Mouse (Mus musculus): Measurements from ENCODE around the gene 4931406C07Rik. TPM values are rescaled to one million over a fixed set of nuclear protein-coding genes. Genes with fewer than 3 reads are reported as not detected.
"Not testable (repeated sequence)": the region's sequence is repeated elsewhere in the genome, so short reads cannot be mapped to it uniquely, and the experiment has no call there.

Gene 4931406C07Rik
- polyA plus RNA-seq (2015; fragmentation: Nextera tagmentation; extraction: Ambion mirVana), result 4.3 and 4.8 TPM in 2 replicates

DNA sequence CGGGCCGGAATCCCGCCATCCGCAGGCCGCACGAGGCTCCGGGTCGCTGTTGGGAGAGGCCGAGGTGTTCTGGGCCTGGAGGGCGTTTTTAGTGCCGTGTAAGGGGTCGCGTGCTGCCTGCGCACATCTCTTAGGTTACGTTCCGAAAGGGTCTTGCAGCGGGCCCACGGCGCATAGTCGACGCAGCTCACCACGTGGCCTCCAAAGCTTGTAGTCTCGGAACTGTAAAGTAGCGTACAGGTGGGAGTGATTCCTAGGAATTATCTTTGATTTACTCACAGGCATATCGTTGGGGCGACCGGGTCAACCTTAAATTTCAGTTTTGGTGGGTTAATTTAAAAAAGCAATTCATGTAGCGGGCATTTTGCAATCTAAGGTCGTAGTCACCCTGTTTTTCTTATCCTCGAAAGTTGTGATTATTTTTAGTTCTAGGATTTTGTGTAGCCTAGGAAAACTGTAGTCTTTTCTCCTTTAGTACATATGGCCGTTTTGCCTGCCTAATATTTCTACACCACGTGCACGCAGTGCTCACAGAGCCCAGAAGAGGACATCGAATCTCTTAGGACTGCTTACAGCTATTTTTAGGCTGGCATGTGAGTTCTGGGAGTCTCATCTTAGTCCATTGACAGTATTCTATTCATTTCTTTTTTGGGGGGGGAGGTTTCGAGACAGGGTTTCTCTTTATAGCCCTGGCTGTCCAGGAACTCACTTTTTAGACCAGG, at the start of gene 4931406C07Rik:
Gene 4931406C07Rik, minus strand, starts transcription at position 51 of the 722 bp plus-strand sequence.
- DNase-seq (ENCODE audit: low spot score), result no peak

- no peak for DNase-seq (ENCODE audit: low spot score)
Observed at GRCm38 (mm10) chr9:15349925-15350324, 43.7 kb upstream of the 4931406C07Rik start.

GRCm38 (mm10) chr9:15337776-15338175, 31.5 kb upstream of the 4931406C07Rik start:
- no peak for DNase-seq (ENCODE audit: low spot score)

DNA sequence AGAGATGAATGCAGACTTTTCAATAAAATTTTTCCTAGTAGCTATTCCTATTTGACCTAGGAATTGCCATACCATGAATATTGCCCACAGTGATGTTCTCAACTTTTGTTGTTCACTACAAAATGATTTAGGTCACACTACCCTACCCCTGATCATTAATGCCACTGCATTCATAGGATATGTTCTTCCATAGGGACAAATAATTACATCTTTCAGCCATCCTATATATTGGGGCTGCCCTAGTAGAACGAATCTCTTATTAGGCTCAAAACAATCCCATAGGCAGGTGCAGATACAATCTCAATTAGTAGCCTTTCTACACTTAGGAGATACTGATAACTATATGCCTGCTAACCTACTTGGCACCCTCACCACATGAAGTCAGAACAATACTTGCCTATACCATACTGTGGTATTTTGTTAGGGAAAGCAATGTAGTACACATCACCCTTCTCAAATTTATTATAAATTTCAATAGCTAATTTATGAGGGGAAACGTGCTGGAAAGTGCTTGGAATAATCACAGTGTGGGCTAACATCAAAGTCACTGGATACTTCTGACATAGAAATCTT, 12.0 kb upstream of the 4931406C07Rik start:
- DNase-seq (ENCODE audit: low spot score), result no peak

DNA sequence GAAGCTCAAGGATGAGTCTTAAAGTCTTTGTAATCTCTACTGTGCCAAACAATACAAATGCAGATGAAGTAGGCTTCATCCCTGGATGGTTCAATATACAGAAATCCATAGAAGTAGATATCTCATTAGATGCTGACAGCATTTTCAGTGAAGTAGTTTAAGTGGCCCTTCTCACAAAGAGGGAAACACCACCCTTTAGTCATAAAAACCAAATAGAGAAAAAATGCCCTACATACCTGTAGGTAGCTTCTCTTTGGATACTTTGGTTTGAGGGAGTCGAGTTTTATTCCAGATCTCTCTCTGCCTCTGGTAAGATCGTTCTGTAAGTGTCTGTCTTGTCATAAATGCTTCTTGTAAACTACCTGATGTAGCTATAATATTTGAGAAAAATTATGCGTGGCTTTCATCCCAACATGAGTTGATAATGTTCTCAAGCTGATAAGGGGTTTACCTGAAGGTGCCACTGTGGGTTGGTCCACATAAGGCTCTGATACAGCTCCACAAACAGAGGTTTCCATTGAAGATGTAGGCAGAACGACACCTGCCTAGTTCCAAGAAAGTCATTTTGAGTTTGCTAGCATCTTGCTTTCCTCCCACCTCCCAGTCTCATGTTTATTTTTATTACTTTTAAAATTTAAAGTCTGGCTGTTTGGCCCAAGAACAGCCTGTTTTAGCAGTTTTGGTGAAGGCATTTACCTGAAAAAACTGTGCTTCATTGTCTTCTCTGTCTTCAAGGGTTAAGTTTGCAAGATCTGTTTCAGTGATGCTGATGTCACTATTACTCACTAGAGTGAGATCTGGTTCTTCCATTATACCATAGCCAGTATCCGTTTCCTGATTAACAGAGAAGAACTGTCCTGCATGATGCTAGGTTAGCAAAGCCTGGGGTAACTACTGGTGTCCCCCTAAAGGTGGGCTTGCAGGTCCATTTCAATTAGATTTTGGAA, 11.2 kb upstream of the 4931406C07Rik start:
- DNase-seq (ENCODE audit: low spot score), result no peak

DNA sequence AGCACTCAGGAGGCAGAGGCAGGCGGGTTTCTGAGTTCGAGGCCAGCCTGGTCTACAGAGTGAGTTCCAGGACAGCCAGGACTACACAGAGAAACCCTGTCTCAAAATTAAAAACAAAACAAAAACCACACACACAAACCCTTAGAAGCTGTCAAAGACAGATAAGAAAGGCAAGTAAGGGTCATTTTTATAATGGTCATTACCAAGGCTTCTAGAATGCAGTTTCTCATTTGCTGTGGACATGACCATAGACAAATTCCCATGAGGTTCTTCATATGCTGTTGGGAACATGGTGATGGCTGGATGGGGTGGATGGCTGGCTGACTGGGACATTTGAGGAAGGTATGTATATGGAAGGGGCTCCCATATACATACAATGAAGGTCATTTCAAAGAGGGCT, 10.0 kb upstream of the 4931406C07Rik start:
- not testable (repeated sequence) for DNase-seq (ENCODE audit: low spot score)

DNA sequence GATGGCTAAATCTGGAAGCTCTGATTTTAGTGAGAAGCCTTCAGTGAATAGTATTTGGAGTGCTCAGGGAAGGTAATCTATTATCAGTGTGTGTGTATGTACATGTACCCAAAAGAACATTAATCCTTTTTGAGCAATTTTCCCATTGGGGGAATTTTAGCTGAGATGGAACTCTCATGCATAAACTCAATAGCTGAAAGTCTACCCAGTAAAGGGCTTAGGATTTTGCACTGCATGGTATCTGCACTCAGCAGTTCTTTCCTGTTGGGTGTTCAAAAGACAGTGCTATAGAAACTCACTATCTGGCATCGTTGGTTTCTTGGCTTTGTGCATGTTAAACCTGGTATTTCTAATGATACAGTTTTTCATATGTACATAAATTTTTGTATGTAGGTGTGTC, 8.4 kb upstream of the 4931406C07Rik start:
- DNase-seq (ENCODE audit: low spot score), result no peak

DNA sequence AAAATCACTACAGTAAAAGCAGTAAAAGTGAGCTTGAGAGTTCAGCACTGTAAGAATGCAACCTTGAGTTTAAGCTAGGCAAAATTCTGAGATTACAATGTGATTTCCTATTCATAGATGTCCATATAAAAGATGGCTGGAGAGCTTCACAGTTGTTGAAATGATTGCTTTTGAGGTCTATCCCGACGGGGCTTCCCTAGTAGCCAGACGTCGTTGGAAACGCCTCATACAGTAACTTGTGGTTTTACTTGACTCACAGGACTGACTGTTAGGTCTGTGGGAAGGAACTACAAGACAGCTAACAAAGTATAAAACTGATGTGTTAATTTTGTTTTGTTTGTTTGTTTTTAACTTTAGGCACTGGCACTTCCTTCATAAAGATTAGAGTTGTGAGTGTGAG, 7.4 kb upstream of the 4931406C07Rik start:
- DNase-seq (ENCODE audit: low spot score), result no peak

GRCm38 (mm10) chr9:15312054-15312735, 5.9 kb upstream of the 4931406C07Rik start:
- no peak for DNase-seq (ENCODE audit: low spot score)

DNA sequence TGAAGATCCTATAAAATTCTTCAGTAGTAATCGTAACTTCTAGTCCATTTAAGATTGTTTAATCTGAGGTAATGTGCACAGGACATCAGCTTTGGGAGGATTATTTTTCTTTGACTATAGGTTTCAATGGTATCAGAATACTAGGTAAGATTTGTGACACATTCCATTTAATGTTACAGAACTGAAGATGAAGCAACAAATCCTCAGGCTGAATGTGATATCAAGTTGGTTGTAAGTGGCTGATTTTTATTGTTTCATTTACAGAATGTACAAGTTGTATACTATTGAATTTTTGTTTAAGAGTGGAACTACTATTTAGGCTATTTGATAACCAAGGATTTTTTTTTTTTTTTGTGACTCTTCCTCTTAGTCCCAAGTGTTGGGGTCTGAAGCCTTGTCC, 3.9 kb upstream of the 4931406C07Rik start:
- DNase-seq (ENCODE audit: low spot score), result no peak

DNA sequence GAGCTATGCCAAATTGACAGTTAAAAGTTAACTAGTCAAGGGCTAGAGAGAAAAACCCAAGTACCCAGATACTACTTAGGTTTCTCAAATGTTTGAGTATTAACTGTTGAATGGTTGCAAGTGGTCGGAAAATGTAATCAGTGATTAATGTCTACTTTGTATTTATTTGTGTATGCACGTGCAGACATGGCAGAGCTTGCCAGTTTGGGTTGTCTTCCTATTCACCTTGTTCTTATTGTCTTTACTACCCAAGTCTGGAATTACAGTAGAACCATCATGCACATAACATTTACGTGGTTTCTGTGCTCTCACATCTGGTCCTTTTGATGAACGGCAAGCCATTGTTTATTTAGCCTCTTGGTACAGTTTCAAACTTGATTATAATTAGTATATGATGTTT, 3.2 kb upstream of the 4931406C07Rik start:
- DNase-seq (ENCODE audit: low spot score), result no peak

- DNase-seq (ENCODE audit: low spot score), result no peak
Observed at GRCm38 (mm10) chr9:15308254-15308653, 2.0 kb upstream of the 4931406C07Rik start.

GRCm38 (mm10) chr9:15307257-15307656, 1.0 kb upstream of the 4931406C07Rik start:
- DNase-seq (ENCODE audit: low spot score), result no peak

- peak; percentile 95 for DNase-seq (ENCODE audit: low spot score)
Observed at GRCm38 (mm10) chr9:15305503-15306397, 498 bp downstream of the 4931406C07Rik start, which contains the start of gene Taf1d. TSS of gene Taf1d (plus strand) at chr9:15306214.

DNA sequence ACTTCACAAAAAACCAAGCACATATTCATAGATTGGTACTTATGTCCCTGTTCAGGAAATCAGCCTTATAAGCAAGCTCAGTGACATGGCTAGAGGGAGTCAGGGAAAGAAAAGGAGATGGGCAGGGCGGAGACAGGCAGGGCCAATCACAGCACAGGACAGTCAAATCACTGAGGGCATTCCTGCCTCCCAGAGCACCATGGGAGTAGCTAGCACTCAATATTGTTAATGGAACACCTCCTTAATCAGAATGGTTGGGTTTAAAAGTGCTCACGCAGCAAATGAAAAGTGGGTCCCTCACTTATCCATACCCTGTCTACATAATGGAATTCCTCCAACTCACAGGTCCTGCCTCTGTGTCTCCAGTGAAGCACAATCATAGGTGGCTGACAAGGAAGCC, 3.4 kb downstream of the 4931406C07Rik start:
- DNase-seq (ENCODE audit: low spot score), result no peak

DNA sequence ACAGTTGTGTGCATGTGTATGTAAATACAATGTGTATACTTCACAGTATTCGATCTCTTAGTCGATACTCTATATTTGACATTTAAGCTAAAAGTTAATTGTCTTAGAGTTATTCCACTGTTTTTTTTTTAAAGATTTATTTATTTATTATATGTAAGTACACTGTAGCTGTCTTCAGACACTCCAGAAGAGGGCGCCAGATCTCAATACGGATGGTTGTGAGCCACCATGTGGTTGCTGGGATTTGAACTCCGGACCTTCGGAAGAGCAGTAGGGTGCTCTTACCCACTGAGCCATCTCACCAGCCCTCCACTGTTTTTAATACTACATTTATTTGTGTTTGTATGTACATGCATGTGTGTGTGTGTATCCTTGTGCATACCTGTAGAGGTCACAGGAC, 4.2 kb downstream of the 4931406C07Rik start:
- not testable (repeated sequence) for DNase-seq (ENCODE audit: low spot score)

DNA sequence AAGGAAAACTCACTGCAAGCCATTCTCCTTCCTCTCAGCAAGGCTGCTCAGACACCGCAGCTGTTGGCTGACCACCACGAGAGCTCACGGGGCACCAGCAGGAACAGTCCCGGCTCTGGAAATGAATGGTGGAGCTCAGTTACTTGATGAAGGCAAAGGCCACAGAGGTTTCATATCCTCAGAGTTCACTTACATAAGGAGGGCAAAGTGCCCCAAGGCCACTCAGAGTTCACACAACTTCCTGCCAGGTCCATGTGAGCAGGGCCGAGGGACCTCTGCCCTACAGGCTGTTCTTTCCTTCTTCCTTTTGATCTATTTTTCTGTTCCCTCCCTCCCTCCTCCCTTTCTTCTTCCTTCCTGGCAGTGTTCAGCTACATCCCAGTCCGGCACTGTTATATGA, 4.8 kb downstream of the 4931406C07Rik start:
- DNase-seq (ENCODE audit: low spot score), result no peak

DNA sequence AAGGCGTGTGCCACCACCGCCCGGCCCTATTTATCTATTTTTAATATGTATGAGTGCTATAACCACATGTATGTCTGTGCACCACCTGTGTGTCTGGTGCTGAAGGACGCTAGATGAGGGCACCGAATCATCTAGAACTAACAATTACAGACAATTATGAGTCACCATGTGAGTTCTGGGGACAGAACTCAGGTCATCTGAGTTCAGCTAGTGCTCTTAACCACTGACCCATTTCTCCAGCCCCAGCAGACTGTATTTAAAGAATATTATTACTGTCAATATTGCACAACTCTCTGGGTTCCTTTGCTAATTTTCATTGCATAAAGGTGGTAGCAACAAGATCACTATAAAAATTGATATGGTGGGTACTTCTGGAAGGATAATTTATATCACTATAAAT, 6.2 kb downstream of the 4931406C07Rik start:
- no peak for DNase-seq (ENCODE audit: low spot score)

- DNase-seq (ENCODE audit: low spot score), result no peak
Observed at GRCm38 (mm10) chr9:15298451-15298850, 7.8 kb downstream of the 4931406C07Rik start.

DNA sequence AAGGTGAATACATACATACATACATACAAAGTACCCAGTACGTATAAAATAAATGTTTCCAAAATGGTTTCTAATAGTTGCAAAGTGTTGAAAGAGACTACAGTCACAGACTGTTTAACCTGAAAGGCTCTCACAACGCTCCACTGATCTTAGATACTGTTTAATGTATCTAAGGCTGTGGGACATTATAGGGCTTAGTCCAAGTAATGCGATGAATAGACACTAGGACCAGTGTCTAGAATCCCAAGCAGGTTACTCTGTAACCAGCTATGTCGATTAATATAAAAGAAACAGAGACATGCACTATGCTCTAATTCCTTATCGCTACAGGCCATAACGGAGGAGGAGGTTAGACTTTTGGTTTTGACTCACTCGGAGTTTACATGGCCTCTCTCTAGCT, 9.1 kb downstream of the 4931406C07Rik start:
- no peak for DNase-seq (ENCODE audit: low spot score)
